Mouse (Mus musculus): ENCODE measurements around the gene Gm9844. TPM values are rescaled to one million over a fixed set of nuclear protein-coding genes. Genes with fewer than 3 reads are reported as not detected.
"Not testable (repeated sequence)": the region's sequence is repeated elsewhere in the genome, so short reads cannot be mapped to it uniquely, and the experiment has no call there.

Gm9844 gene
- polyA plus RNA-seq (2015; fragmentation: Nextera tagmentation; extraction: Ambion mirVana) = 12.0 and 12.4 TPM in 2 replicates

GRCm38 (mm10) chr7:24861913-24862312 lies at the start of gene Gm9844:
Gene Gm9844, plus strand, starts transcription at chr7:24862213.
- 85% methylated on average over 7 of the region's 7 CpGs for WGBS
- Histone ChIP-seq H3K36me3 (no peaks in the 10 kb centered on the region), H3K4me2 (no peak within 1 kb of the TSS), H3K4me1 (no peaks in the 10 kb centered on the region), H3K9me3 (no peaks in the 10 kb centered on the region), H3K9ac (no peak within 1 kb of the TSS), H3K4me3 (no peak within 1 kb of the TSS), H3K27me3 (no peaks in the 10 kb centered on the region), H3K27ac (no peak within 1 kb of the TSS)
- ATAC-seq (ENCODE audit: insufficient number of reproducible peaks, low FRiP score, low TSS enrichment, low read depth) = no peak

DNA sequence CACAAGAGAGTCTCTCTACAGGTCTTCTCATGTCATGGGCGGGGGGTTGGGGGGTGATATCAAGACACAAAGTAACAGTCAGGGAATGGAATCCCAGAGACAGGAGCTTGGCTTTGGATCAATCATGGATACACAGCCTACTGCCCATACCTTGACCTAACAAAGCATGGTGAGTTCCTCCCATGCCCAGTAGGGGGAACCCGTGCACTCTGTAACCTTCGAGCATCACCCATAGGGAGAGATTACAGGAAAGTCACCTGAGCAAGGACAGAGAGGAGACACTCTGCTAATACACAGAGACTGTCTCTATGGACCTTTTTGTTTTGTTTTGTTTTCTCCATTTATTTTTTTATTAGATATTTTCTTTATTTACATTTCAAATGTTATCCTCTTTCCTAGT lies 44.5 kb upstream of the Gm9844 start:
- Histone ChIP-seq H3K27ac (no peak overlapping the region), H3K27me3 (no peaks in the 10 kb centered on the region), H3K9me3 (no peaks in the 10 kb centered on the region), H3K36me3 (no peaks in the 10 kb centered on the region), H3K4me1 (no peaks in the 10 kb centered on the region), H3K9ac (no peak overlapping the region), H3K4me2 (no peak overlapping the region), H3K4me3 (no peak overlapping the region)
- no peak for ATAC-seq (ENCODE audit: insufficient number of reproducible peaks, low FRiP score, low TSS enrichment, low read depth)
- 1% methylated on average over 3 of the region's 3 CpGs for WGBS

GRCm38 (mm10) chr7:24824452-24824851 lies 37.6 kb upstream of the Gm9844 start:
- Histone ChIP-seq H3K27me3 (no peaks in the 10 kb centered on the region), H3K4me3 (no peak overlapping the region), H3K36me3 (no peaks in the 10 kb centered on the region), H3K9me3 (no peaks in the 10 kb centered on the region), H3K9ac (no peak overlapping the region), H3K27ac (no peak overlapping the region), H3K4me1 (no peaks in the 10 kb centered on the region), H3K4me2 (no peak overlapping the region)
- whole genome bisulfite sequencing = 64% methylated on average over 7 of the region's 7 CpGs
- no peak for ATAC-seq (ENCODE audit: insufficient number of reproducible peaks, low FRiP score, low TSS enrichment, low read depth)

GRCm38 (mm10) chr7:24827181-24827580 lies 34.8 kb upstream of the Gm9844 start:
- no peak overlapping the region for H3K9ac ChIP-seq
- no peaks in the 10 kb centered on the region for H3K4me1 ChIP-seq
- H3K4me2 ChIP-seq = no peak overlapping the region
- no peaks in the 10 kb centered on the region for H3K36me3 ChIP-seq
- ATAC-seq (ENCODE audit: insufficient number of reproducible peaks, low FRiP score, low TSS enrichment, low read depth) = no peak
- no peaks in the 10 kb centered on the region for H3K27me3 ChIP-seq
- no peak overlapping the region for H3K27ac ChIP-seq
- 91% methylated on average over 4 of the region's 4 CpGs for WGBS
- H3K4me3 ChIP-seq = no peak overlapping the region
- no peaks in the 10 kb centered on the region for H3K9me3 ChIP-seq

DNA sequence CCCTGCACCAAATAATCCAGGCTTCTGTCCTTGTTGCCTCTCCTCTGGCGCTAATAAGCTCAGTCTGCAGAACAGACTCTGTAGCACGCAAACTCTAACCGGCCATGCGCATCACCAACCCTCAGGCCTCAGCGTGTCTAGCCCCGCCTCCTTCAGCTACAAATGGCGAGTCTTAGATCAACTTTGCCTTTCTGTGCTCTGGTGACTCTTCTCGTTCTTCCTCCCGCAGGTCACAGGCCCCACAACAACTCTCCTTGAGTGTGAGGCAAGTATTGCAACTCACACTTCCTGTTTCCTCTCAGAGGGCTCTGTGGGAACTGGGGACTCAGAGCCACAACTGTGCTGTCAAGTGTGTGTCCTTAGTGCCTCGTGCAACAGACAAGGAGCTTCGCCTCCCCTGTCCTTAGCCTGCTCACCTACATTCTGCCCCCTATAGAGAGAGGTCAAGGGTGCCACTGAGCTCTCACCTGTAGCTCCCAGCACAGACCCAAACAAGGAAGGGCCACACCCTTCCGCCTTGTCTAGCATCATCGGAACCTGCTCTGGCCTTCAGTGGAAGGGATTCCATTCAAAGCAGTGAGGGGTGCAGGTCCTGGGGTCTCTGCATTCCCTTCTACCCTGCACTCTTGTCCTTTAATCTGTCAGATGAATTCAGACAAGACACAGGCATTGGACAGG lies 23.1 kb upstream of the Gm9844 start:
- not testable (repeated sequence) for H3K9ac ChIP-seq; ATAC-seq (ENCODE audit: insufficient number of reproducible peaks, low FRiP score, low TSS enrichment, low read depth); H3K27me3 ChIP-seq; H3K27ac ChIP-seq; H3K9me3 ChIP-seq; H3K4me3 ChIP-seq; H3K4me2 ChIP-seq; H3K36me3 ChIP-seq; H3K4me1 ChIP-seq
- WGBS = 53% methylated on average over 13 of the region's 13 CpGs

DNA sequence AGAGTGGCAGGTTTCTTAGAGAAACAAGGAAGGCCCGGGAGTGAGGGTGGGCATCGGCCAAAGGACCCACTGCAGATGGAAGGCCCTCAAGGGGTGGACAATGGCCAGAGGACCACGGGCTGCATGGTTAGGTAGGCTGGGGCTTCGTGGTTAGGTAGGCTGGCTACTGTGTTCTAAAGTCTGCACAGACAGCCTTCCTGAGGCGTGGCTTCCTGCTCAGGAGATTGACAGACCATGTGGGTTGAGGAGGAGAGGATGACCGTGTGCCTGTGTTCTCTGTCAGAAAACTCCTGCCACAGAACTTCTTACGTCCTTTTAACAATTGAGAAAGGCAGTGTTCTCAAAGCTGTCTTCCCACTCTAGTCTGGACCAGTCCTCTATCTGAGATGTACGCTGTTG lies 22.6 kb upstream of the Gm9844 start:
- ATAC-seq (ENCODE audit: insufficient number of reproducible peaks, low FRiP score, low TSS enrichment, low read depth) = no peak
- 78% methylated on average over 8 of the region's 8 CpGs for WGBS
- Histone ChIP-seq H3K4me2 (no peak overlapping the region), H3K9ac (no peak overlapping the region), H3K27me3 (no peaks in the 10 kb centered on the region), H3K36me3 (no peaks in the 10 kb centered on the region), H3K4me1 (no peaks in the 10 kb centered on the region), H3K4me3 (no peak overlapping the region), H3K9me3 (no peaks in the 10 kb centered on the region), H3K27ac (no peak overlapping the region)

- 51% methylated on average over 3 of the region's 3 CpGs for WGBS
Observed at GRCm38 (mm10) chr7:24840331-24840730, 21.7 kb upstream of the Gm9844 start.

DNA sequence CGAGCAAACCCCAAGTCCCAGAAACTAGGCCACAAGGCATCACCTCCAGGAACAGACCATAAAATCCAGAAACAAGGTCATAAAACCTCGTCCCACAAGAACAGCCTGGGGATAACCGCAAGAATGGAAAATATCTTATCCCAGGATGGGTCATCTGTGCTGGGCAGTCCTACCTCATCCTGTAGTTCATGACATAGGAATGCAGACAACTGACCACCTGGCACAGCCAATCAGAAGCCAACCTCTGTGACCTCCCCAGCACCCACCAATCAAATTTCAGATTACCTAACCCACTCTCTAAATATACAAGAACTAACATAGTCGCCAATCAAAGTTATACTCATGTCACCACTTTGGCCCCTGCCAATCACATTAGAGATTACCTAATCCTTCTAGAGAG lies 21.0 kb upstream of the Gm9844 start:
- Histone ChIP-seq H3K36me3 (no peaks in the 10 kb centered on the region), H3K27me3 (no peaks in the 10 kb centered on the region), H3K4me3 (no peak overlapping the region), H3K4me1 (no peaks in the 10 kb centered on the region), H3K27ac (no peak overlapping the region), H3K4me2 (no peak overlapping the region), H3K9ac (no peak overlapping the region), H3K9me3 (no peaks in the 10 kb centered on the region)
- ATAC-seq (ENCODE audit: insufficient number of reproducible peaks, low FRiP score, low TSS enrichment, low read depth) = no peak
- WGBS = 44% methylated on average over 4 of the region's 4 CpGs

More at GRCm38 (mm10) chr7:24840331-24840730, 21.7 kb upstream of the Gm9844 start:
- no peak overlapping the region for H3K9ac ChIP-seq
- H3K4me1 ChIP-seq = no peaks in the 10 kb centered on the region
- H3K9me3 ChIP-seq = no peaks in the 10 kb centered on the region
- no peaks in the 10 kb centered on the region for H3K36me3 ChIP-seq
- H3K4me2 ChIP-seq = no peak overlapping the region
- no peak for ATAC-seq (ENCODE audit: insufficient number of reproducible peaks, low FRiP score, low TSS enrichment, low read depth)
- no peaks in the 10 kb centered on the region for H3K27me3 ChIP-seq
- H3K27ac ChIP-seq = no peak overlapping the region
- no peak overlapping the region for H3K4me3 ChIP-seq

DNA sequence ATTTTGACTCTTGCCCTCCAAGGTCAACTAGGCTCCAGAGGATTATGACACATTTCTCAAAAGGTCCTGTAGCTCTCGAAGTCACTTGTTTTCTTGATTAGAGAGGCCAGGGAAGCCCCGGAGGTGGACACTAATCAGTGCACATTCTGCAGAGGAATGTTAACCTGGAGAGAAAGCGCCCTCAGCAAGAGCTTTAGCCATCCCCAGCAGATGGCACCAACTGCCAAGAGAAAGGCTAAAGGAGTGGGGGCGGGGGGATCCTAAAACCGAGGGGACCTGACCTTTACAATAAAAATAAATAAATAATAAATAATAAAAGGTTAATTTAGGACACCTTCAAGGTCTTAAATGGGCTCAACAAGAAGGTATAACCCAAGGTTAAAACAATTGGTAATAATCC lies 17.9 kb upstream of the Gm9844 start:
- ATAC-seq (ENCODE audit: insufficient number of reproducible peaks, low FRiP score, low TSS enrichment, low read depth) = no peak
- Histone ChIP-seq H3K27me3 (no peaks in the 10 kb centered on the region), H3K27ac (no peak overlapping the region), H3K9me3 (no peaks in the 10 kb centered on the region), H3K36me3 (no peaks in the 10 kb centered on the region), H3K4me3 (no peak overlapping the region), H3K4me2 (no peak overlapping the region), H3K4me1 (no peaks in the 10 kb centered on the region), H3K9ac (no peak overlapping the region)
- 36% methylated on average over 5 of the region's 5 CpGs for WGBS

DNA sequence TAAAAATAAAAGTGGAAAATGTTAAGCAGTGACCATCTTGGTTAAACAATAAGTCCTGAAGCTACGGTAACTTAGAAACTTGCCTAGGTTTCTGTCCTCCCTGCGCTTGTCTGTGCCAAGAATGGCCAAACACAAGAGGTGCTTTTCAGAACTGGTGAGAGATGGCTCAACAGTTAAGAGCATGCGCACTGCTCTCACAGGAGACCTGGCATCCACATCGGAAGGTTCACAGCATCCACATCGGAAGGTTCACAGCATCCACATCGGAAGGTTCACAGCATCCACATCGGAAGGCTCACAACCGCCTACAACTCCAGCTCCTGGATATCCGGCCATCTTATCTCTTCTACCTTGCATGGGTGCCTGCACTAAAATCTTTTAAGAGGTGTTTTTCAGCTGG lies 16.8 kb upstream of the Gm9844 start:
- no peaks in the 10 kb centered on the region for H3K9me3 ChIP-seq
- no peak overlapping the region for H3K27ac ChIP-seq
- 85% methylated on average over 9 of the region's 9 CpGs for WGBS
- ATAC-seq (ENCODE audit: insufficient number of reproducible peaks, low FRiP score, low TSS enrichment, low read depth) = no peak
- H3K4me1 ChIP-seq = no peaks in the 10 kb centered on the region
- H3K4me3 ChIP-seq = no peak overlapping the region
- H3K27me3 ChIP-seq = no peaks in the 10 kb centered on the region
- H3K9ac ChIP-seq = no peak overlapping the region
- H3K4me2 ChIP-seq = no peak overlapping the region
- no peaks in the 10 kb centered on the region for H3K36me3 ChIP-seq

- ATAC-seq (ENCODE audit: insufficient number of reproducible peaks, low FRiP score, low TSS enrichment, low read depth) = no peak
- Histone ChIP-seq H3K9me3 (no peaks in the 10 kb centered on the region), H3K9ac (no peak overlapping the region), H3K27ac (no peak overlapping the region), H3K4me2 (no peak overlapping the region), H3K36me3 (no peaks in the 10 kb centered on the region), H3K27me3 (no peaks in the 10 kb centered on the region), H3K4me1 (no peaks in the 10 kb centered on the region), H3K4me3 (no peak overlapping the region)
- 3% methylated on average over 6 of the region's 6 CpGs for WGBS
Observed at GRCm38 (mm10) chr7:24845713-24846112, 16.3 kb upstream of the Gm9844 start.

DNA sequence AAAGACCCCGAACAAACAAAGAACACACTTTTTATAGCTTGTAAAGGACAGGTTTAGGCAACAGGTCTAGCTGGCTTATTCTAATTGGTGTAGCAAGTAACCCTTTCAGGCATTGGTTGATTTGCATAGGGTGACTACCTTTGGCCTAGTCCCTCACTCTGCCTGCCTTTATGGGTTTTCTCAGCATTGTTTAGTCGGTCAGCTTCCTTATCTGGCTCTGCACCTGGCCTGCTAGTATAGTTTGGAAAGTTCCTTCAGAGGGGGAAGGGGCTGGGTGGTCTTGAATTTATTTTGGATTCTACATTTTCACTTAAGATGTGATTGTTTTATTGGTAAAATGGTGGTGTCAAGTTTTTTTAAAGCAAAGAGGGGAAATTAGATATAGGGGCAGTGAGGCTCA lies 15.4 kb upstream of the Gm9844 start:
- H3K27ac ChIP-seq; H3K4me1 ChIP-seq; ATAC-seq (ENCODE audit: insufficient number of reproducible peaks, low FRiP score, low TSS enrichment, low read depth); H3K4me3 ChIP-seq; H3K4me2 ChIP-seq; H3K9ac ChIP-seq; H3K36me3 ChIP-seq; H3K9me3 ChIP-seq; H3K27me3 ChIP-seq: not testable (repeated sequence)
- 11% methylated on average over 2 of the region's 2 CpGs for WGBS

GRCm38 (mm10) chr7:24850162-24850561 lies 11.9 kb upstream of the Gm9844 start:
- no peak overlapping the region for H3K4me3 ChIP-seq
- WGBS = 8% methylated on average over 5 of the region's 5 CpGs
- no peak for ATAC-seq (ENCODE audit: insufficient number of reproducible peaks, low FRiP score, low TSS enrichment, low read depth)
- no peaks in the 10 kb centered on the region for H3K36me3 ChIP-seq
- H3K4me2 ChIP-seq = no peak overlapping the region
- H3K9ac ChIP-seq = no peak overlapping the region
- no peaks in the 10 kb centered on the region for H3K27me3 ChIP-seq
- no peaks in the 10 kb centered on the region for H3K9me3 ChIP-seq
- no peak overlapping the region for H3K27ac ChIP-seq
- H3K4me1 ChIP-seq = peaks cover 4% of the 10 kb centered on the region; the same call in 1 of the 2 replicates

All from limb, embryonic 15.5 days (tissue).